Mouse (Mus musculus) heart, postnatal 0 days (tissue): ENCODE results near the gene Nop2.

Experiments used
- CTCF ChIP-seq: IDR thresholded peaks from 2 replicates; pipeline ENCODE4 v1.5.1; 2016; ENCODE audit warnings: antibody characterized with exemption, control low read depth, low read depth
- EP300 ChIP-seq: IDR thresholded peaks from 2 replicates; pipeline ENCODE4 v1.6.1; 2016; ENCODE audit warnings: antibody characterized with exemption, low read depth

GRCm38 (mm10) chr6:125084424-125084823 lies 47.3 kb upstream of the Nop2 start:
- peak; percentile 92 for TF ChIP-seq CTCF
- TF ChIP-seq EP300, result no peak
